Mouse (Mus musculus): Measurements from ENCODE around the gene Gpr155. TPM values are rescaled to one million over a fixed set of nuclear protein-coding genes. Genes with fewer than 3 reads are reported as not detected.

Gene Gpr155
- total and polyA plus RNA-seq, 2 experiments = 15.1 to 19.9 TPM

GRCm38 (mm10) chr2:73425822-73426221 lies 39.5 kb upstream of the Gpr155 start:
- H3K4me1 ChIP-seq (ENCODE audit: control insufficient read depth, insufficient read depth, low read length) = no peaks in the 10 kb centered on the region
- no peak overlapping the region for H3K27ac ChIP-seq (replicated peaks; ENCODE audit: insufficient read depth, low read depth, low read length)
- DNase-seq (ENCODE audit: extremely low read depth, low read depth, low spot score) = no peak
- no peak for TF ChIP-seq CTCF (IDR thresholded peaks at IDR 0.05; ENCODE audit: low read depth, low read length)
- TF ChIP-seq POLR2A (IDR thresholded peaks at IDR 0.05; ENCODE audit: extremely low read depth, insufficient read depth, low read length) = no peak
- no peaks in the 10 kb centered on the region for H3K27me3 ChIP-seq (ENCODE audit: control insufficient read depth, insufficient read depth, low read length)
- H3K9ac ChIP-seq (ENCODE audit: low read depth, low read length) = no peak overlapping the region
- WGBS = 64% methylated on average over 14 of the region's 14 CpGs
- no peak overlapping the region for H3K4me3 ChIP-seq (ENCODE audit: insufficient read depth, low read depth, low read length)
- no peaks in the 10 kb centered on the region for H3K79me2 ChIP-seq (ENCODE audit: control insufficient read depth, insufficient read depth, low read length)
- H3K36me3 ChIP-seq (ENCODE audit: control insufficient read depth, insufficient read depth, low read length) = no peaks in the 10 kb centered on the region

GRCm38 (mm10) chr2:73419730-73420129 lies 33.4 kb upstream of the Gpr155 start:
- Histone ChIP-seq H3K9ac (ENCODE audit: low read depth, low read length) (no peak overlapping the region), H3K79me2 (ENCODE audit: control insufficient read depth, insufficient read depth, low read length) (no peaks in the 10 kb centered on the region), H3K4me3 (ENCODE audit: insufficient read depth, low read depth, low read length) (no peak overlapping the region), H3K4me1 (ENCODE audit: control insufficient read depth, insufficient read depth, low read length) (no peaks in the 10 kb centered on the region), H3K36me3 (ENCODE audit: control insufficient read depth, insufficient read depth, low read length) (no peaks in the 10 kb centered on the region), H3K27ac (replicated peaks; ENCODE audit: insufficient read depth, low read depth, low read length) (no peak overlapping the region), H3K27me3 (ENCODE audit: control insufficient read depth, insufficient read depth, low read length) (no peaks in the 10 kb centered on the region)
- no peak for TF ChIP-seq CTCF (IDR thresholded peaks at IDR 0.05; ENCODE audit: low read depth, low read length)
- TF ChIP-seq POLR2A (IDR thresholded peaks at IDR 0.05; ENCODE audit: extremely low read depth, insufficient read depth, low read length) = no peak
- 79% methylated on average over 7 of the region's 7 CpGs for WGBS
- no peak for DNase-seq (ENCODE audit: extremely low read depth, low read depth, low spot score)

- no peaks in the 10 kb centered on the region for H3K36me3 ChIP-seq (ENCODE audit: control insufficient read depth, insufficient read depth, low read length)
- H3K9ac ChIP-seq (ENCODE audit: low read depth, low read length) = no peak overlapping the region
- WGBS = 39% methylated on average over 4 of the region's 4 CpGs
- H3K27me3 ChIP-seq (ENCODE audit: control insufficient read depth, insufficient read depth, low read length) = no peaks in the 10 kb centered on the region
- no peaks in the 10 kb centered on the region for H3K4me1 ChIP-seq (ENCODE audit: control insufficient read depth, insufficient read depth, low read length)
- no peak overlapping the region for H3K4me3 ChIP-seq (ENCODE audit: insufficient read depth, low read depth, low read length)
- H3K27ac ChIP-seq (replicated peaks; ENCODE audit: insufficient read depth, low read depth, low read length) = no peak overlapping the region
- TF ChIP-seq POLR2A (IDR thresholded peaks at IDR 0.05; ENCODE audit: extremely low read depth, insufficient read depth, low read length) = no peak
- peak; percentile 83 for TF ChIP-seq CTCF (IDR thresholded peaks at IDR 0.05; ENCODE audit: low read depth, low read length)
- H3K79me2 ChIP-seq (ENCODE audit: control insufficient read depth, insufficient read depth, low read length) = no peaks in the 10 kb centered on the region
- peak; percentile 17 for DNase-seq (ENCODE audit: extremely low read depth, low read depth, low spot score)
Observed at GRCm38 (mm10) chr2:73419285-73419684, 32.9 kb upstream of the Gpr155 start.

GRCm38 (mm10) chr2:73415892-73416291 lies 29.5 kb upstream of the Gpr155 start:
- no peaks in the 10 kb centered on the region for H3K4me1 ChIP-seq (ENCODE audit: control insufficient read depth, insufficient read depth, low read length)
- H3K27me3 ChIP-seq (ENCODE audit: control insufficient read depth, insufficient read depth, low read length) = no peaks in the 10 kb centered on the region
- 42% methylated on average over 5 of the region's 5 CpGs for WGBS
- H3K9ac ChIP-seq (ENCODE audit: low read depth, low read length) = no peak overlapping the region
- peak; percentile 13 for DNase-seq (ENCODE audit: extremely low read depth, low read depth, low spot score)
- H3K27ac ChIP-seq (replicated peaks; ENCODE audit: insufficient read depth, low read depth, low read length) = no peak overlapping the region
- no peaks in the 10 kb centered on the region for H3K79me2 ChIP-seq (ENCODE audit: control insufficient read depth, insufficient read depth, low read length)
- no peaks in the 10 kb centered on the region for H3K36me3 ChIP-seq (ENCODE audit: control insufficient read depth, insufficient read depth, low read length)
- TF ChIP-seq CTCF (IDR thresholded peaks at IDR 0.05; ENCODE audit: low read depth, low read length) (no peak), POLR2A (IDR thresholded peaks at IDR 0.05; ENCODE audit: extremely low read depth, insufficient read depth, low read length) (no peak)
- H3K4me3 ChIP-seq (ENCODE audit: insufficient read depth, low read depth, low read length) = no peak overlapping the region

GRCm38 (mm10) chr2:73410076-73410475 lies 23.7 kb upstream of the Gpr155 start:
- no peak overlapping the region for H3K27ac ChIP-seq (replicated peaks; ENCODE audit: insufficient read depth, low read depth, low read length)
- H3K4me3 ChIP-seq (ENCODE audit: insufficient read depth, low read depth, low read length) = no peak overlapping the region
- no peak overlapping the region for H3K9ac ChIP-seq (ENCODE audit: low read depth, low read length)
- no peaks in the 10 kb centered on the region for H3K79me2 ChIP-seq (ENCODE audit: control insufficient read depth, insufficient read depth, low read length)
- no peaks in the 10 kb centered on the region for H3K36me3 ChIP-seq (ENCODE audit: control insufficient read depth, insufficient read depth, low read length)
- no peaks in the 10 kb centered on the region for H3K27me3 ChIP-seq (ENCODE audit: control insufficient read depth, insufficient read depth, low read length)
- H3K4me1 ChIP-seq (ENCODE audit: control insufficient read depth, insufficient read depth, low read length) = no peaks in the 10 kb centered on the region; the same call in 1 of the 2 replicates
- TF ChIP-seq CTCF (IDR thresholded peaks at IDR 0.05; ENCODE audit: low read depth, low read length) (no peak), POLR2A (IDR thresholded peaks at IDR 0.05; ENCODE audit: extremely low read depth, insufficient read depth, low read length) (no peak)
- WGBS = 94% methylated on average over 8 of the region's 8 CpGs
- DNase-seq (ENCODE audit: extremely low read depth, low read depth, low spot score) = no peak

GRCm38 (mm10) chr2:73407662-73408061 lies 21.3 kb upstream of the Gpr155 start:
- H3K36me3 ChIP-seq (ENCODE audit: control insufficient read depth, insufficient read depth, low read length) = no peaks in the 10 kb centered on the region
- H3K79me2 ChIP-seq (ENCODE audit: control insufficient read depth, insufficient read depth, low read length) = no peaks in the 10 kb centered on the region
- H3K9ac ChIP-seq (ENCODE audit: low read depth, low read length) = no peak overlapping the region
- no peaks in the 10 kb centered on the region; the same call in 1 of the 2 replicates for H3K4me1 ChIP-seq (ENCODE audit: control insufficient read depth, insufficient read depth, low read length)
- TF ChIP-seq CTCF (IDR thresholded peaks at IDR 0.05; ENCODE audit: low read depth, low read length) (no peak), POLR2A (IDR thresholded peaks at IDR 0.05; ENCODE audit: extremely low read depth, insufficient read depth, low read length) (no peak)
- no peaks in the 10 kb centered on the region for H3K27me3 ChIP-seq (ENCODE audit: control insufficient read depth, insufficient read depth, low read length)
- WGBS = 55% methylated on average over 4 of the region's 4 CpGs
- no peak overlapping the region for H3K27ac ChIP-seq (replicated peaks; ENCODE audit: insufficient read depth, low read depth, low read length)
- DNase-seq (ENCODE audit: extremely low read depth, low read depth, low spot score) = no peak
- no peak overlapping the region for H3K4me3 ChIP-seq (ENCODE audit: insufficient read depth, low read depth, low read length)
